Mouse (Mus musculus): ENCODE results near the gene Clasp1.
"Not testable (repeated sequence)": the region's sequence is repeated elsewhere in the genome, so short reads cannot be mapped to it uniquely, and the experiment has no call there.

Gene Clasp1

DNA sequence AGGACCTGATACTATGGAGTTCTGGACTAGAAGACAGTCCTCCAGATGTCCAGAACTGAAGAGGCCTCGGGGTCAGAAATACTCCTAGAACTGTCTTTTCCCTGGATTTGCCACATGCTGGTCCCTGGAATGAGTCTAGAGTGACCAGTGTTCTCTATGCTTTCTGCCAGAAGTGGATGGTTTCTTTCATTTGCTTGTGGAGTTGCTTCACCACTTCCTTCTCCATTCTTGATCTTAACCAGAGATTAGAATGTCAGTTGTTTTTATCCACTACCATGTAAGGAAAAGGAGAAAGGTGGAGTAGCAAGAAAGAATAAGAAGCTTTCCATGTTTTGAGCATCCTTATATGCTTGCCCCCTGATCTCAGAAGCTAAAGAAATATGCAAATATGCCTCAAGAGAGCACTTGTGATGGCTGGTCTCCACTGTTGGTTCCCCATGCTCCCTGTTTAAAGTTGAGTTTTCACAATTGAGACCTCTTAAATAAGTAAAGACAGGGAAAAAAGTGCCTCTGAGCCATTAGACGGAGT is 191.4 kb downstream of the Clasp1 start:
- DNase-seq (ENCODE audit: low spot score in 2 of 2), result no peak

DNA sequence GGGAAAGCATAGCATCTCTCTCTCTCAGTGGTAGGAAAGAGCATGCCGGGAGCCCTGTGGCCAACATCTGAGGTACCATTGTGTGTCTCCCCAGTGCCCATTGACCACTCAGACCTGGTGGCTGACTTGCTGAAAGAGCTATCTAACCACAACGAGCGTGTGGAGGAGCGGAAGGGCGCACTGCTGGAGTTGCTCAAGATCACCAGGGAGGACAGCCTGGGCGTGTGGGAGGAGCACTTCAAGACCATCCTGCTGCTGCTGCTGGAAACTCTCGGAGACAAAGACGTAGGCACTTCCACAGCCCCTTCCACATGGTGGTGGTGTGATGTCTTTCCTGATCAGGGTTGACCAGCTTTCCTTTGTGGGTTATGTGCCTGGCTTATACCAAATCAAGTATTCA is 192.3 kb downstream of the Clasp1 start:
- DNase-seq (ENCODE audit: low spot score in 2 of 2), result no peak

DNA sequence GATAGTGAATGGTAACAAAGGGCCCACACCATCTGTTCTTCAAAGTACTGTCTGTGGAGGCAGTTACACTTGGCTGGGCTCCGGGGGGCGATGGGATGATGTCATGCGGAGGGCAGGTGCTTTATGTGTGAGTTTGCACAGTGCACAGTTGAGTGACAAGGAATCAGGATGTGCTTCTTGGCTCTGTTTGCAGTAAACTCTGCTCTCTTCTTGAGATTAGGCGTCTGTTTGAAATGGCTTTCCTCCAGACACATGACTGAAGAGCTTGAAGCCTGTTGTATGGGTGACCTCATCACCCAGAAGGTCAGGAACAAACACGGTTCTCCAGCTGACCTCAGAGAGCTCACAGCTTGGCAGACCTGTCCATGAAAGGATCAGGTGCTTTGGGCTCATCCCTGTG is 200.9 kb downstream of the Clasp1 start:
- no peak for DNase-seq (ENCODE audit: low spot score in 2 of 2)

DNA sequence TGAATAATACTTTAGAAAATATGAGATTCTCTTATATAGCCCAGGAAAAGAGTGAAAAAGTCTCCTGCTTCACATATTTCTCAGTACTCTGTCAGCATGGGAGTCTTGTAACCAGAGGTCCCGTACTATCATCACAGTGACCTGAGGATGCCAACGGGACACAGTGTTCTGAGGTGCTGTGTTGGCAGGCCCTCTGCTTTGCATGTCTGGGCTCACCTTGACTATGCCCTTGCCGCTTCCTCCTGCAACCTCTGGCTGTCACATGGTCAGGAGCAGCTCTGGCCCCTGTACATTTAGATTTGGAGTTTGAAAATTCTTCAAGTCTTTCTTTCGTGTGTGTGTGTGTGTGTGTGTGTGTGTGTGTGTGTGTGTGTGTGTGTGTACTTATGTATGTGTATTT is 204.1 kb downstream of the Clasp1 start:
- no peak for DNase-seq (ENCODE audit: low spot score in 2 of 2)

DNA sequence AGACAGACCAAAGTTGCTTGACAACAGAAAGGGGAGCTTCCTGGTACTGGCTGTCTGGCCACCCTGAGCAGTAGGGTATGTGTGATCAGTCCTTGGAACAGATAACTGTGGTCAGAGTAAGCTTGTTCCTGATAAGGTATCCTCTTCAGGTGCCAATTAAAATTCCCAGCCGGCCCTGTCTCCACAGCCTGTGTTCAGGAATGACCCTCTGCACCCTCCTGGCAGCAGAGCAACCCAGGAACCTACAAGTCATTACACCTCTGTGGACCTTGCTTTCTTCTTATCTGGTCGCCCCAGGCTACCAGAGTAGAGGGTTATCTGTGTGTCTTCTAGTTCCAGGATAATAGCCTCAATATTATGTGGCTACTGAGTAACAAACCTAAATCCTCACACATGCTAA is 206.5 kb downstream of the Clasp1 start:
- DNase-seq (ENCODE audit: low spot score in 2 of 2), result no peak

DNA sequence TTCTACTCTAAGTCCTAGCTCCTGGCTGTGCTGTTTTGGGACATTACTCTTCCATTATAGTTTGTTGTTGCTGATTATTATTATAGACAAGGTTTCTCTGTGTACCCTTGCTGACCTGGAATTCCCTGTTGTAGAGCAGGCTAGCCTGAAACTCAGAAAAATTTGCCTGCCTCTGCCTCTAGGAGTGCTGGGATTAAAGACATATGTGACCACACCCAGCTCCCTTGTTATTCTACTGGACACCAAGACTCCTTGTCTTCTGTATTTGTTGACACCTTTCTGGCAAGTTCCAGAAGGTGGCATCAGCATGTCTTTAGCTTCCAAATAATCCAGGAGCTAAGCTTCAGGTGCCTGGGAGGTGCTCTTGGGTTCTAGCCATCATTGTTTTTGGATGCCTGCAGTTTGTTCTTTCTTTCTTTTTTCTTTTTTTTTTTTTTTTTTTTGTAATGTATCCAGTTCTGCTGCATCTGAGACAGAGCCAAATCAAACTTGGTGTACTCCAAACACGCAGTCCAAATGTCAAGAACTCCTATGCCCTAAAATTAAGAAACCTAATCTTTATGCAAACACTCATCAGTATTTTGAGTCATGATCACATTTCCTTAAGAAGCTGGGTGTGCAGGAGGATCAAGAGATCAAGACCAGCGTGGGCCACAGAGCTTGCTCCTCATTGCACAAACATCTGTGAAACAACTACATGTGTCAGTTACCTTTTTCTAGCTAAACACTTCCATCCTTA is 208.8 kb downstream of the Clasp1 start:
- no peak for DNase-seq (ENCODE audit: low spot score in 2 of 2)

- no peak for DNase-seq (ENCODE audit: low spot score in 2 of 2)
Observed at GRCm38 (mm10) chr1:118598339-118598738, 209.5 kb downstream of the Clasp1 start.

DNA sequence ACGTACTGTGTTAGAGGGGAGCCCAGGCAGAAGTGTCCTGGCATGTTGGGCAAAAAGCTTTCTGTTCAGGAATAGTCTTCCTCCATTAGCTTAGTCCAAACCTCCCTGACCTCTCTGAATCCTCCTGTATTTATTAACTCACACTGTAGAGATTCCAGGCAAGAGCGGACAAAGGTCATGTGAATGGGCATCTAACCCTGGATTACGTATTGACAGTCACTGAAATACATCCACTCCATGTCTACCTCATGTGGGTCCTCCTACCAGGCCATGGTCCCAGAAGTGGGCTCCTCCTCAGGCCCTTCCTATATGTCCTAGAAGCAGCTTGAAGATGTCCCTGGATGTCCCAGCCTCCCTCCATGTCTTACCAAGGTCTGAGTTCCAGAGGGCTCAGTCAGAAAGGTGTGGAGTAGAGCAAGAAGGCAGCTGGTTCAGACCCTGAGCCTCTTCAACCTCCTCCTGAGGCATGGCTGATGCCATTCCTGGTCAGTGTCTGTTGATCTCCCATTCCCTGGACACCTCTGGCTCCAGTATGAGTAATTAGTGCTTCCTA is 224.8 kb downstream of the Clasp1 start:
- DNase-seq (ENCODE audit: low spot score in 2 of 2), result no peak

DNA sequence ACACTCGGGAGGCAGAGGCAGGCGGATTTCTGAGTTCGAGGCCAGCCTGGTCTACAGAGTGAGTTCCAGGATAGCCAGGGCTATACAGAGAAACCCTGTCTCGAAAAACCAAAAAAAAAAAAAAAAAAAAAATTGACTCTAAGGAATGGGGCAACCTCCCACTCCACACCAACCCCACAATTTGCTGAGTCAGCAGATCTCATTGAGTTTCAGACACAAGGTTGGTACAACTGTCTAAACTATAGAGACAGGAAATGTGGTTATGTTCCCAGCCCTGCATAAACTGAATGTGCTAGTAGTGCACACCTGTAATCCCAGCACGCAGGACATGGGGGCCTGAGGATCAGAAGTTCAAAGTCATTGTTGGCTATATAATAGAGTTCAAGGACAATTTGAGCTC is 232.2 kb downstream of the Clasp1 start:
- not testable (repeated sequence) for DNase-seq (ENCODE audit: low spot score in 2 of 2)

DNA sequence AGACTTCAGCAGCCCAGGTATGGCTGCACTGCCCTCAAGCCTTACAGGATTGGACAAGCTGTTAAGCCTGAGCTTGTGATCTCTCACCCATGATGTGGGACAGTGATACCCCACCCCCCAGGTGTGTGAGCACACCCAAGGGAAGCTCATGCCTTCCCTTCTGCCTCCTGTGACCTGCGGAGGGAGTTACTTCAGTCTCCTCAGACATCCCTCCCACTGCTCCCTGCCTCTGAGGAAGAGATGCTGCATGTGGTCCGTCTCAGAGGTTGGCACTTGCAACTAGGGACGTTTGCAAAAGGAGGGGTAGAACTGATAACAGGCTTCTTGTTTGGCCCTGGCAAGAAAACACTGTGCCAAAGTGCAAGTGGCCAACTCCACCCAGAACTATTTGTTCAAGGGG is 234.0 kb downstream of the Clasp1 start:
- peak; percentile 27 to 28 for DNase-seq (ENCODE audit: low spot score in 2 of 2)

GRCm38 (mm10) chr1:118625461-118625860 is 236.6 kb downstream of the Clasp1 start:
- DNase-seq (ENCODE audit: low spot score in 2 of 2), result no peak

DNA sequence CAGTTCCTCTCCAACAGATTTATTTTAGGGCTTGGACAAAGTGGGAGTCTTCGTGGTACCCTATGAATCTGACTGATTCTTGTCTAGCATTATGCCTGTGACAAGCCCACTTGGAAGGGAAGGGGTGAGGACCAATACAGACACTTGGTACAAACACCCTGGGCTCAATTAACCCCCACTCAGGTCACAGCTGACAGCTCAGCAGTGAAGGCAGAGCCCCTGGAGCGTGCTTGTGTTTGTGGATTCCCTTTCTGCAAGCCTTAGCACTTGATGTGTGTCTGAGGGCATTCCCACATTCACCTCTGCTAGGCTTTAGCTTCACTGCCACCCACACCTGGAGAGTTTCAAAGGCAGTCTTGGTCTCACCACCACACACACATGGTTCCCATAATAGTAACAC is 237.1 kb downstream of the Clasp1 start:
- no peak for DNase-seq (ENCODE audit: low spot score in 2 of 2)

GRCm38 (mm10) chr1:118626452-118626851 is 237.6 kb downstream of the Clasp1 start:
- no peak for DNase-seq (ENCODE audit: low spot score in 2 of 2)

DNA sequence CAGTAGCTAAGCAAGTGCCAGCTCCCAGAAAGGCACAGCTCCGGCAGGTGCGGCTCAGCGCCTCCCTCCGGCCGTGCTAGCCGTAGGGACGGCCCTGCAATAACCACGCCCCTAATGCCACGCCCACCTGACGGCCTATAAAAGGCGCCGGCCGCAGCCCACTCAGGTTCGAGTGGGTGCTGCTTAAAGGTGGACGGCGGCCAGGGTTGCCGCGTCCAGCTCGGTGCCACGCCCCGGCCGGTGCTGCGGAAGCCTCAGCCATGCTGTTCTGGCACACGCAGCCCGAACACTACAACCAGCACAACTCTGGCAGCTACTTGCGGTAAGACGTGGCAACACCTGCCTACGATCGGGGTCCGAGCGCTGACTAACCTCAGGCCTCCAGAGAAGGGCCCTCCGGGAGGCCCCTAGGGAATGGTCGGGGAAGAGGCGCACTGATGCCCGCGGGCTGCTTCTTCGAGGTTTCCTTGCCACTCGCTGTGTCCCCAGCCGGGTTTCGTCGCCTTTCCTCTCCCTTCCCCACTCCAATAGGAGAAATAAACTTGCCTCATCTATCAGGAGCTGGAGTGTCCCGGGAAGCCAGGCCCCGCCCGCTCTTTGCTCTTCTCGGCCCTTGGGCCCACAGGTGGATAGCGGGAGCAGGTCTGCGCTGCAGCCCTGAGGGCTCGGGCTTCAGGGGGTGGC is 239.1 kb downstream of the Clasp1 start, which contains the start of gene Tfcp2l1:
Gene Tfcp2l1, plus strand, starts transcription at position 165 of the 684 bp plus-strand sequence.
- peak; percentile 89 for DNase-seq (ENCODE audit: low spot score in 2 of 2)

DNA sequence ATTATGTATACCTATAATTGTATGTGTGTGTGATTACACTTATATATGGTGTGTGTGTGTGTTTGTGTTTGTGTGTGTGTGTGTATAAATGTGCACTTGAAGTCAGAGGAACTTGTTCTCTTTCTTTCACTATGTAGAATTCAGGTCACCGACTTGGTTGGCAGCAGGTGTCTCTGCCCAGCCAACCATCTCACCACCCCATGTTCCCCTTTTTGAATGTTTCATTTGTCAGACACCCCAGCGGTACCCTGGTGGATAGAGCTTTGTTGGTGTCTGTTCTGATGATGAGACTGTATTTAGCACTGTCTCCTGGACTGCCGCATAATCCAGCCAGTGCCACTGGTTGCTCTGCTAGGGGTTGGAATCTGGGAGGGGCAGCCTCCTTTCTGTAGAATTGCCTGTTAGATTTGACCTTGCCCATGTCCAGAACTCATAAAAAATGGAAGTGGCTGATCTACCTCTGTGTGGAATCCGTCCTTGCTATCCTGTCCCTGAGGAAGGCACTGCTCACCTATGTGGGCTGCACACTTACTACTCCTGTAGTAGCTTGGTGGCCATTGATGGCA is 244.6 kb downstream of the Clasp1 start:
- no peak for DNase-seq (ENCODE audit: low spot score in 2 of 2)

DNA sequence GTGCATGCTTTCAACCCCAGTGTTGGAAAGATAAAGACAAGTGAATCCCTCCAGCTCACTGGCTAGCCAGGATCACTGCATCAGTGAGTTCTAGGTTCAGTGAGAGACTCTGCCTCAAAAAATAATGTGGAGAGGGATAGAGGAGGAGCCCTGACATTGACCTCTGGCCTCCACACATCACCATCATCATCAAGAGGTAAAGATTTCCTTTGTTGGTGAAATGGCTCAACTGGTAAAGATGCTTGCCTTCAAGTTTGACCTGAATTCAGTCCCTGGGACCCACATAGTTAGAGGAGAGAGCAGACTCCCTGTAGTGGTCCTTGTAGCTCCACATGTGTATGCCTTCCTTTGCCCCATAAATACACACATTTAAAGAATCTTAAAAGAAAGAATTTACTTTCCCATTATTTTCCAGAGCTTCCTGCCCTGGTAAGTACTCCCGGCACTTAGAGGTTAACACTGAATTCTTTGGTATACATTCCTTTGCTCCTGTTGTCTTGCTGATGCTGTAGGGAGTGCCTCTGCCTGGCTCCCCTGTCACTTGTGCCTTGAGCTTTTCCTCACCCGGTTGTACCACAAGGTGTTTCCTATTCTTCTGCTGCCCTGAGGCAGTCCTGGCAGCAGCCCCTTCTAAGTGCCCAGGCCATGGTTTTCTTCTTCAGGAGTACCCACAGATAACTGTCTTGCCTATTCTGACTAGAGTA is 253.6 kb downstream of the Clasp1 start:
- DNase-seq (ENCODE audit: low spot score in 2 of 2), result no peak

DNA sequence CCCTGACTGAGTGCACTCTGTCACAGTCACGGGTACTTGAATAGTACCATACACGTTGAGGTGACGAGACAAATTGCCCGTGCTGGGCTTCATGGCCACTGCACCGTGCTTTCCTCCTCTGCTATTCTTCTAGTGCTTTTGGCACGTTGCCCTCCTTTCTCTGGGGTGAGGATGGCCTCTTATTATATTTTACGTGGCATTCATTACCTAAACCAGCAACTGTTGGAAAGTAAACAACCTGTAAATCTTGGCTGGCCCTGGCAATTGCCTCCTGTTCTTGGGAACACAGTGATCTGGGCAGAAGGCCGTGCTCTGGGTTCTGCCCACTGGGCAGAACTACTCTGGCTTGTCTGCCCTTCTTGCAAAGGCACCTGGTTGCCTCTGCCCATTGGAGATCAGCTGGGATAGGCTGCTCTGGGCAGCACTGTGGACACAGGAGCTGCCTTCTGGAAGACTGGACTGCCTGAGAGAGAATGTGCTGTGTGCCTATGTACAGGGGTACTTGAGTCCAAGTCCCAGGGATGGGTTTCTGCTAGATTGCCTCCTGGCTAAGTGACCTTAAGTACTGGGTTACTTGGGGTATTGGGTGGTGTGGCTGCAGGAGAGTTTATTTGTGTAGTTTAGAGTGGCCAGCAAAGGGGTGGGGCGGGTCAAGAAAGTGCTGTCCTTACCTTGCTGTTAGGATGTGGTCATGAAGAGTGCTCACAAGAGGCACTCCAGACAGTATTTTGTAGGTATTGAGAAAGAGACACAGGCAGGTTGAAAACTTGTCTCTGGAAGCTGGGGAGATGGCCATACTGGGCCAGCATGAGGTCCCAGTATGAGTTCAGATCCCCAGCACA is 254.5 kb downstream of the Clasp1 start:
- peak in 1 of 2 experiments; percentile 15 for DNase-seq (ENCODE audit: low spot score in 2 of 2)

DNA sequence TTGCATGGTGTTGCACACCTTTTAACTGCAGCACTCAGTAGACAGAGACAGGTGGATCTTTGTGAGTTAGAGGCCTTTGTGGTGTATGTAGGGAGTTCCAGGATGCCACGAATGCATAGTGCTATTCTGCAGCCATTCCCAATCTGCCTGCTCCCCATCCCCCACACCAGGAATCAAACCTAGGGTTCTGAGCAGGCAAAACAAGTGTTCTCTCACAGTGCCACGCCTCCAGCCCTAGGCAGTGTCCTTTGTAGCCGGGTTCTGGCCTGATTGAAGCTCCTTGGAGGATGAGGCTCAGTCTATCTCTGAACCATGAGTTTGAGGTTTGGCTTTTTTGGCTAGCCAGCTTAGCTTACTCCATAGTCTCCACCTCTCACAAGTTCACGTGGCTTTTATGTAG is 256.8 kb downstream of the Clasp1 start:
- DNase-seq (ENCODE audit: low spot score in 2 of 2), result no peak

DNA sequence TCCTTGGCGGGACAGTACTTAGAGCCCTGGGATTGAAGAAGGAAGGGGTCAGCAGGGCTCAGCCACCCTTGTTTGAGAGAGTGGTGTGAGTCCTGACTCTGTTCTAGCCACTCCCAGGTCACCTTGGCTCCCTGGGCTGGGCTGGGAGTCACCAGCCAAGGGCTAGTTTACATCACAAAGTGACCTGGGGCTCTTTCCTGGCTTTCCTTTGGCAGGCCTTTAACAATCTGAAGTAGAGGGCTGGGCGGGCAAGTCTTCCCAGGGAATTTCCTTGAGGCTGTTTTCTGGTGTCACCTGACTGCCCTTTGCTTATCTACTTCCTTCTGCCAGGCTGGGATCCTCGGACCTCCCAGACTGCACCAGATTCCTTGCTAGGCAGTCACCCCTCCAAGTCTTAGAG is 259.2 kb downstream of the Clasp1 start:
- DNase-seq (ENCODE audit: low spot score in 2 of 2), result no peak

GRCm38 (mm10) chr1:118649933-118650770 is 261.3 kb downstream of the Clasp1 start:
- peak; percentile 33 to 39 for DNase-seq (ENCODE audit: low spot score in 2 of 2)
